Comparison of ENCODE assay signal across 18 mouse cellular contexts in genomic region chr1:45207926-45208325, GRCm38 (mm10).
A peak's percentile ranks its signal among the peaks of the same experiment; 100 is the strongest.
DNase-seq lines count a peak whose midpoint lies in the region; TF ChIP-seq lines count a peak whose summit lies in the region.
"Had no signal": no experiment of that assay in that cellular context is flagged by ENCODE, and none has a peak within 500 bp of the region (broad histone marks: within the 10 kb centered on the region; RNA-seq: fewer than 3 reads in every experiment).

No protein-coding gene starts in this region.

- no peaks in the 10 kb centered on the region for H3K4me1 ChIP-seq in embryonic fibroblast, embryonic 13.5 days (ENCODE audit: control insufficient read depth, insufficient read depth, low read length)

- no peak for TF ChIP-seq POLR2A in embryonic fibroblast, embryonic 13.5 days (IDR thresholded peaks at IDR 0.05; ENCODE audit: low read depth, low read length)

- TF ChIP-seq CTCF in embryonic fibroblast, embryonic 13.5 days (IDR thresholded peaks at IDR 0.05; ENCODE audit: borderline replicate concordance, insufficient read depth, low read length), result no peak

- peak overlapping the region; percentile 40; the same call in 1 of the 2 replicates for H3K27ac ChIP-seq in embryonic fibroblast, embryonic 13.5 days (ENCODE audit: insufficient read depth, low read length)

- DNase-seq in 3T3-L1 (ENCODE audit: low read depth, low spot score) (peak; percentile 77), NIH3T3 (ENCODE audit: low read depth) (peak; percentile 53)
- DNase-seq in thymus, adult 18-20 months, result no peak
- no peak for DNase-seq in heart, postnatal 4 days
- DNase-seq in right cerebral cortex, adult 18-20 months, result no peak
- DNase-seq: adrenal gland, adult 2 months; adrenal gland, adult 8-10 months; adrenal gland, postnatal 10 days; adrenal gland, postnatal 14 days; adrenal gland, postnatal 25 days; adrenal gland, postnatal 36 days; B cell, adult 2 months; cerebellum, adult 11 months; cerebellum, adult 11-12 months; cerebellum, adult 18-20 months; cerebellum, adult 2 months; cerebellum, adult 8-10 months had no signal

- no peak overlapping the region for H3K4me3 ChIP-seq in embryonic fibroblast, embryonic 13.5 days (ENCODE audit: insufficient read depth, low read length)

Comparison
In these comparisons a context has a peak if more than half of its experiments do, and no peak if none do; other contexts are left out.
1. DNase-seq: peak in 3T3-L1 (single experiment) and NIH3T3 (single experiment); none in thymus, adult 18-20 months (0 of 2), heart, postnatal 4 days (single experiment) and right cerebral cortex, adult 18-20 months (single experiment).